Mouse (Mus musculus) lung, adult 2 months (tissue): Measurements from ENCODE around the gene Alg9. TPM values are rescaled to one million over a fixed set of nuclear protein-coding genes. Genes with fewer than 3 reads are reported as not detected.

Experiments used
- DNase-seq: peaks from one replicate; pipeline ENCODE4 v3.0.0; 2022
- H3K4me1 ChIP-seq: fragments of 200-500 bp; 2 replicates; pipeline ENCODE4 v1.6.1; 2011; ENCODE audit warnings: low read length; ENCODE audit not compliant: control insufficient read depth, insufficient read depth
- H3K4me3 ChIP-seq: fragments of 200-500 bp; replicated peaks from 2 replicates; pipeline ENCODE3; 2011; ENCODE audit warnings: low read depth, mild to moderate bottlenecking, control low read depth, low read length; ENCODE audit errors: extremely low read depth
- CTCF ChIP-seq: fragments of 200-500 bp; IDR thresholded peaks from 2 replicates; pipeline ENCODE4 v1.5.1; 2011; ENCODE audit warnings: mild to moderate bottlenecking, low read length, control low read depth; ENCODE audit not compliant: insufficient read depth
- POLR2A ChIP-seq: fragments of 200-500 bp; IDR thresholded peaks from 2 replicates; pipeline ENCODE4 v1.6.1; 2011; ENCODE audit warnings: low read depth, mild to moderate bottlenecking, control low read depth, low read length, borderline replicate concordance; ENCODE audit errors: extremely low read depth
- WGBS: fragments of 180-500 bp; shearing (Covaris S2); methylation state at CpG from one replicate; pipeline ENCODE4 v1.1.7; 2018; 5-methylcytosine and 5-hydroxymethylcytosine counted together
- polyA plus RNA-seq: library from polyadenylated mRNA; depleted of rRNA; stranded (reverse); fragments of >200 nt; gene quantifications from 2 replicates; pipeline ENCODE4 v1.2.3, GENCODE M21; 2012

The Alg9 gene
- polyA plus RNA-seq, 1 experiment, result 20.1 TPM

- no peak for DNase-seq
- WGBS, result 88% methylated on average over 14 of the region's 14 CpGs
- peaks cover 5% of the 10 kb centered on the region; the same call in 1 of the 2 replicates for H3K4me1 ChIP-seq
- no peak for TF ChIP-seq POLR2A
- TF ChIP-seq CTCF, result no peak
- no peak overlapping the region for H3K4me3 ChIP-seq
These were observed 33.7 kb upstream of the Alg9 start for GRCm38 (mm10) chr9:50740867-50741784.

- WGBS, result 63% methylated on average over 3 of the region's 3 CpGs
- no peak for DNase-seq
- TF ChIP-seq POLR2A, result no peak
- TF ChIP-seq CTCF, result no peak
- Histone ChIP-seq H3K4me1 (peaks cover 5% of the 10 kb centered on the region; the same call in 1 of the 2 replicates), H3K4me3 (no peak overlapping the region)
These were observed 32.6 kb upstream of the Alg9 start for GRCm38 (mm10) chr9:50742261-50742660.

GRCm38 (mm10) chr9:50742744-50743143 lies 32.1 kb upstream of the Alg9 start:
- 38% methylated on average over 2 of the region's 2 CpGs for WGBS
- Histone ChIP-seq H3K4me3 (no peak overlapping the region), H3K4me1 (peaks cover 5% of the 10 kb centered on the region; the same call in 1 of the 2 replicates)
- no peak for DNase-seq
- TF ChIP-seq POLR2A, result no peak
- TF ChIP-seq CTCF, result no peak

GRCm38 (mm10) chr9:50745806-50746205 lies 29.0 kb upstream of the Alg9 start:
- DNase-seq, result peak; percentile 56
- Histone ChIP-seq H3K4me3 (peak overlapping the region; percentile 81), H3K4me1 (peaks cover 6% of the 10 kb centered on the region; the same call in 1 of the 2 replicates)
- WGBS, result 30% methylated on average over 7 of the region's 7 CpGs
- no peak for TF ChIP-seq POLR2A
- no peak for TF ChIP-seq CTCF

- peak; percentile 67 for DNase-seq
- 12% methylated on average over 19 of the region's 19 CpGs for WGBS
- TF ChIP-seq CTCF, result 0 out of 2 replicates have a peak, but pooled peaks have one; percentile 18
- TF ChIP-seq POLR2A, result peak; percentile 61; the same call in 1 of the 2 replicates
- Histone ChIP-seq H3K4me3 (peak within 1 kb of the TSS; percentile 81), H3K4me1 (peaks cover 6% of the 10 kb centered on the region; the same call in 1 of the 2 replicates)
These were observed 28.6 kb upstream of the Alg9 start, which contains the start of gene 2310030G06Rik for GRCm38 (mm10) chr9:50746214-50746677. Gene 2310030G06Rik (minus strand): TSS chr9:50746536.

- H3K4me3 ChIP-seq, result peak overlapping the region; percentile 54
- DNase-seq, result no peak
These were observed 24.1 kb upstream of the Alg9 start for GRCm38 (mm10) chr9:50750706-50751105.

GRCm38 (mm10) chr9:50751323-50751722 lies 23.5 kb upstream of the Alg9 start, which contains the start of gene Cryab:
Gene Cryab (plus strand): TSS chr9:50751325.
- H3K4me3 ChIP-seq, result peak within 1 kb of the TSS; percentile 54
- whole genome bisulfite sequencing, result 43% methylated on average over 22 of the region's 22 CpGs
- peak; percentile 36 for DNase-seq
- H3K4me1 ChIP-seq, result peaks cover 3% of the 10 kb centered on the region; the same call in 1 of the 2 replicates
- TF ChIP-seq POLR2A, result no peak
- TF ChIP-seq CTCF, result no peak

More at GRCm38 (mm10) chr9:50750706-50751105, 24.1 kb upstream of the Alg9 start:
- H3K4me1 ChIP-seq, result peaks cover 3% of the 10 kb centered on the region; the same call in 1 of the 2 replicates
- WGBS, result 62% methylated on average over 6 of the region's 6 CpGs
- TF ChIP-seq POLR2A, result no peak
- TF ChIP-seq CTCF, result no peak

- WGBS, result 41% methylated on average over 14 of the region's 14 CpGs
- peak within 1 kb of the TSS; percentile 84 for H3K4me3 ChIP-seq
- DNase-seq, result peak; percentile 47
- H3K4me1 ChIP-seq, result peaks cover 3% of the 10 kb centered on the region; the same call in 1 of the 2 replicates
- TF ChIP-seq CTCF (no peak), POLR2A (peak; percentile 27; the same call in 1 of the 2 replicates)
These were observed 22.7 kb upstream of the Alg9 start, which contains the start of gene Hspb2 for GRCm38 (mm10) chr9:50752054-50752602. Gene Hspb2 (minus strand): TSS chr9:50752354.
